In genomic region chr3:99203331-99203730, GRCm38 (mm10) we compare ENCODE assay signal across 25 mouse cellular contexts. TPM values are rescaled to one million over a fixed set of nuclear protein-coding genes. Genes with fewer than 3 reads are reported as not detected.
A peak's percentile ranks its signal among the peaks of the same experiment; 100 is the strongest.
DNase-seq lines count a peak whose midpoint lies in the region; ATAC-seq lines count a peak whose summit lies in the region.
"Had no signal": no experiment of that assay in that cellular context is flagged by ENCODE, and none has a peak within 500 bp of the region (broad histone marks: within the 10 kb centered on the region; RNA-seq: fewer than 3 reads in every experiment).

No protein-coding gene starts in this region.

- H3K4me2 ChIP-seq in embryonic facial prominence, embryonic 13.5 days, result no peak overlapping the region
- H3K4me2 ChIP-seq: forebrain, embryonic 12.5 days; forebrain, embryonic 15.5 days; heart, embryonic 12.5 days; heart, embryonic 15.5 days; hindbrain, embryonic 13.5 days; intestine, embryonic 15.5 days had no signal

- ATAC-seq in embryonic facial prominence, embryonic 13.5 days (ENCODE audit: insufficient number of reproducible peaks, insufficient read depth, low FRiP score, low TSS enrichment, low read depth), result no peak
- ATAC-seq: activated CD4-positive, CD25-positive, alpha-beta regulatory T cell, adult 4 months; forebrain, embryonic 15.5 days; hindbrain, embryonic 16.5 days; intestine, embryonic 15.5 days had no signal

- H3K9me3 ChIP-seq in embryonic facial prominence, embryonic 13.5 days, result no peaks in the 10 kb centered on the region
- H3K9me3 ChIP-seq in embryonic facial prominence, embryonic 10.5 days, result no peaks in the 10 kb centered on the region
- H3K9me3 ChIP-seq: forebrain, embryonic 12.5 days; forebrain, embryonic 15.5 days; heart, embryonic 12.5 days; heart, embryonic 15.5 days; hindbrain, embryonic 10.5 days; hindbrain, embryonic 13.5 days; intestine, embryonic 15.5 days had no signal

- H3K9ac ChIP-seq in embryonic facial prominence, embryonic 13.5 days, result no peak overlapping the region
- H3K9ac ChIP-seq: forebrain, embryonic 12.5 days; forebrain, embryonic 15.5 days; heart, embryonic 12.5 days; heart, embryonic 15.5 days; hindbrain, embryonic 13.5 days; intestine, embryonic 15.5 days had no signal

- H3K4me3 ChIP-seq in embryonic facial prominence, embryonic 13.5 days, result no peak overlapping the region
- H3K4me3 ChIP-seq in embryonic facial prominence, embryonic 10.5 days, result no peak overlapping the region
- H3K4me3 ChIP-seq: erythroblast, embryonic 14.5 days; forebrain, embryonic 12.5 days; forebrain, embryonic 15.5 days; heart, embryonic 12.5 days; heart, embryonic 15.5 days; hindbrain, embryonic 10.5 days; hindbrain, embryonic 13.5 days; intestine, embryonic 15.5 days had no signal

- H3K27me3 ChIP-seq in embryonic facial prominence, embryonic 13.5 days, result no peaks in the 10 kb centered on the region
- H3K27me3 ChIP-seq in embryonic facial prominence, embryonic 10.5 days (replicated peaks; ENCODE audit: low read depth, poor library complexity, severe bottlenecking), result no peaks in the 10 kb centered on the region
- H3K27me3 ChIP-seq: CH12.LX; forebrain, embryonic 12.5 days; forebrain, embryonic 15.5 days; heart, embryonic 12.5 days; heart, embryonic 15.5 days; hindbrain, embryonic 13.5 days; intestine, embryonic 15.5 days had no signal

- H3K36me3 ChIP-seq in embryonic facial prominence, embryonic 13.5 days, result peaks cover 3% of the 10 kb centered on the region; the same call in 1 of the 2 replicates
- H3K36me3 ChIP-seq in embryonic facial prominence, embryonic 10.5 days (replicated peaks), result 0 out of 2 replicates have a peak, but pooled peaks cover 5% of the 10 kb centered on the region
- H3K36me3 ChIP-seq: forebrain, embryonic 12.5 days; forebrain, embryonic 15.5 days; heart, embryonic 15.5 days; hindbrain, embryonic 13.5 days; intestine, embryonic 15.5 days had no signal

- 0 out of 2 replicates have a peak overlapping the region, but pooled peaks have one; percentile 4 for H3K27ac ChIP-seq in embryonic facial prominence, embryonic 13.5 days
- no peak overlapping the region for H3K27ac ChIP-seq in embryonic facial prominence, embryonic 10.5 days (replicated peaks)
- H3K27ac ChIP-seq: forebrain, embryonic 12.5 days; forebrain, embryonic 15.5 days; heart, embryonic 15.5 days; hindbrain, embryonic 10.5 days; hindbrain, embryonic 13.5 days; intestine, embryonic 15.5 days had no signal

- H3K4me1 ChIP-seq in embryonic facial prominence, embryonic 13.5 days, result 0 out of 2 replicates have a peak, but pooled peaks cover 3% of the 10 kb centered on the region
- H3K4me1 ChIP-seq in embryonic facial prominence, embryonic 10.5 days, result peaks cover 4% of the 10 kb centered on the region; the same call in 1 of the 2 replicates
- H3K4me1 ChIP-seq: forebrain, embryonic 12.5 days; forebrain, embryonic 15.5 days; hindbrain, embryonic 10.5 days; hindbrain, embryonic 13.5 days; intestine, embryonic 15.5 days had no signal

- no peak for DNase-seq in embryonic facial prominence, embryonic 10.5 days (ENCODE audit: low spot score)
- peak; percentile 27 for DNase-seq in Muller cell, postnatal 12 days (ENCODE audit: inconsistent ontology term)
- peak; percentile 66 for DNase-seq in adipocyte (ENCODE audit: low spot score)
- DNase-seq in right cerebral cortex, adult 18-20 months, result no peak
- DNase-seq in thymus, postnatal 25 days, result no peak
- DNase-seq: adrenal gland, postnatal 10 days; adrenal gland, postnatal 36 days; gastrocnemius, postnatal 25 days; heart, adult 18-20 months; heart, postnatal 10 days; heart, postnatal 36 days; kidney, adult 11 months had no signal

RNA-seq across cellular contexts. Expression of gene Tbx15, which starts 36.9 kb away (rescaled TPM):
- polyA plus RNA-seq in embryonic facial prominence, embryonic 13.5 days (2015; fragmentation: Nextera tagmentation; extraction: Ambion mirVana), result 16.0 and 23.0 TPM in 2 replicates
- 1.6 and 2.5 TPM in 2 replicates for polyA plus RNA-seq in embryonic facial prominence, embryonic 10.5 days (2016; fragmentation: Nextera tagmentation; extraction: Ambion mirVana)
- polyA plus RNA-seq: activated CD4-positive, CD25-positive, alpha-beta regulatory T cell, adult 4 months; erythroblast, embryonic 14.5 days; G1E had no signal

Comparison
In these comparisons a context has a peak if more than half of its experiments do, and no peak if none do; other contexts are left out.
1. DNase-seq: peak in Muller cell, postnatal 12 days (single experiment) and adipocyte (single experiment); none in embryonic facial prominence, embryonic 10.5 days (single experiment), right cerebral cortex, adult 18-20 months (single experiment) and thymus, postnatal 25 days (single experiment).